Mouse (Mus musculus): Measurements from ENCODE around the gene Lcn11.

Lcn11 gene

GRCm38 (mm10) chr2:25824751-25825150, 47.9 kb downstream of the Lcn11 start:
- in situ Hi-C loops (cut with MboI, MseI): loop anchor here (10.0 kb wide), 1 partner anchor 950 kb away; no protein-coding TSS in a partner anchor

DNA sequence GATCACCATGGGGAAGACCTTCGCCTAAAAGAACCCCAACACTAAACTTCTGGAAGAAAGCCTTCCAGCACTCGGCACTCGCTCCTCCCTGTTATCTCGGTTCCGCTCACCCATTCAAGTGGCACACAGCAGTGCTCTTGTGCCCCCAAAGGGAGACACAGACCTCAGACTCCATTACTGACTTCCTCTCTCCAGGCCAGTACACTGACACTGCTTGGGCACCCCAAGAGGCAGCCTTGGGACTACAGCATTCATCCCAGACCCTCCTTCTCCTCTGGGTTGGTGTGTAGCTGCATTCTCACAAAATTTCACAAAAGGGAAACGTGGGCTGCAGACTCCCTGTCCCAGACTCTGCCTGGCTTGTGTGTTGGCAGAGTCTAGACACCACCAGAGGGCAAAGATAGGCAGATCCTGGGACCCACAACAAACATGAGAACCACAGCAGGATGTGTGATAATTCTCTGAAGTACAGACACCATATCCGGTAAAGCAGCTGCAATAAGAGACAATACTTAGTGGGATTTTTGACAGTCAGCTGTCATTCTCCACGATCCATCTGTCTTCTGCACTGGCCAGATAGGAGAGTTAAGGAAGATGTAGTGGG, 51.6 kb downstream of the Lcn11 start:
- in situ Hi-C loops (cut with MboI, MseI): loop anchor here (10.0 kb wide), 1 partner anchor 954 kb away; no protein-coding TSS in a partner anchor

All from T-helper 2 cell (primary cell).